Mouse (Mus musculus) liver, postnatal 0 days (tissue): ENCODE data around the gene Vps11.

ENCODE experiments used
- CTCF ChIP-seq: sonication (generic); IDR thresholded peaks from 2 replicates; pipeline ENCODE4 v1.5.1; 2016; ENCODE audit warnings: antibody characterized with exemption, low read depth
- EP300 ChIP-seq: IDR thresholded peaks from 2 replicates; pipeline ENCODE4 v1.6.1; 2016; ENCODE audit warnings: antibody characterized with exemption, low read depth, mild to moderate bottlenecking

- no peak for TF ChIP-seq EP300
- TF ChIP-seq CTCF = no peak
Observed at GRCm38 (mm10) chr9:44317452-44317851, 44.0 kb downstream of the Vps11 start.
